Mouse (Mus musculus) heart, postnatal 0 days (tissue): ENCODE measurements at regions not wholly inside any gene's neighbourhood (a gene's known extent, or its start where the extent isn't known, plus 50 kb on each side); places are given as distances from the start of the nearest gene placed in this dataset.
A peak's percentile ranks its signal among the peaks of the same experiment; 100 is the strongest.

Experiments
- CTCF ChIP-seq: IDR thresholded peaks from 2 replicates; pipeline ENCODE4 v1.5.1; 2016; ENCODE audit warnings: antibody characterized with exemption, control low read depth, low read depth
- EP300 ChIP-seq: IDR thresholded peaks from 2 replicates; pipeline ENCODE4 v1.6.1; 2016; ENCODE audit warnings: antibody characterized with exemption, low read depth

GRCm38 (mm10) chr13:90515773-90516503 is 389.2 kb downstream of the Atp6ap1l start:
- TF ChIP-seq EP300 (peak; percentile 75), CTCF (peak; percentile 61)
